Mouse (Mus musculus) liver, embryonic 14.5 days (tissue): Measurements from ENCODE around the gene Bex2. TPM values are rescaled to one million over a fixed set of nuclear protein-coding genes. Genes with fewer than 3 reads are reported as not detected.
"Not testable (repeated sequence)": the region's sequence is repeated elsewhere in the genome, so short reads cannot be mapped to it uniquely, and the experiment has no call there.

Experiments
- ATAC-seq: fragments of 200-750 bp; cut with Nextera tagmentation; 2 replicates; pipeline ENCODE4 v1.8.0; 2017; ENCODE audit warnings: moderate number of reproducible peaks, mild to moderate bottlenecking, moderate library complexity; ENCODE audit not compliant: insufficient read depth
- DNase-seq, 3 experiments: peaks; one replicate each; pipeline ENCODE4 v3.0.0-alpha.2; 2012 to 2013; ENCODE audit warnings: low read depth in 3 of 3, low spot score in 3 of 3
- H3K27ac ChIP-seq: fragments of 300-500 bp; sonication (generic); 2 replicates; pipeline ENCODE4 v1.5.1; 2014; ENCODE audit warnings: moderate library complexity, mild to moderate bottlenecking, control low read depth, inconsistent platforms
- H3K27me3 ChIP-seq: fragments of 300-500 bp; sonication (generic); 2 replicates; pipeline ENCODE4 v1.6.1; 2014; ENCODE audit warnings: mild to moderate bottlenecking, low read length, moderate library complexity; ENCODE audit not compliant: control insufficient read depth, insufficient read depth
- H3K36me3 ChIP-seq: fragments of 300-500 bp; sonication (generic); replicated peaks from 2 replicates; pipeline ENCODE4 v1.6.1; 2014; ENCODE audit warnings: low read depth; ENCODE audit not compliant: control insufficient read depth, insufficient read depth
- H3K4me1 ChIP-seq, 2 experiments: fragments of 200-500 bp in 1 of 2; fragments of 300-500 bp in 1 of 2; sonication (generic) in 1 of 2; replicated peaks; 2 replicates each; pipeline ENCODE4 v1.6.1; 2012 to 2014; ENCODE audit warnings: antibody characterized with exemption in 1 of 2, inconsistent platforms in 1 of 2, low read length in 1 of 2; ENCODE audit not compliant: control insufficient read depth in 2 of 2, insufficient read depth in 2 of 2
- H3K4me2 ChIP-seq: fragments of 300-500 bp; sonication (generic); 2 replicates; pipeline ENCODE4 v1.6.1; 2014; ENCODE audit warnings: low read depth, mild to moderate bottlenecking, control low read depth, moderate library complexity
- H3K4me3 ChIP-seq, 2 experiments: fragments of 200-500 bp in 1 of 2; fragments of 300-500 bp in 1 of 2; sonication (generic) in 1 of 2; 2 replicates each; pipeline ENCODE4 v1.5.1; 2012 to 2014; ENCODE audit warnings: low read depth in 2 of 2, low read length in 2 of 2, mild to moderate bottlenecking in 2 of 2, control low read depth in 1 of 2, inconsistent platforms in 1 of 2, moderate library complexity in 1 of 2; ENCODE audit not compliant: insufficient read depth in 1 of 2
- H3K9ac ChIP-seq: fragments of 300-500 bp; sonication (generic); replicated peaks from 2 replicates; pipeline ENCODE4 v1.6.1; 2014; ENCODE audit warnings: mild to moderate bottlenecking, control low read depth, moderate library complexity
- H3K9me3 ChIP-seq: fragments of 300-500 bp; sonication (generic); 2 replicates; pipeline ENCODE4 v1.6.1; 2016; ENCODE audit warnings: low read length, mixed read lengths; ENCODE audit not compliant: control insufficient read depth
- CTCF ChIP-seq: IDR thresholded peaks from 2 replicates; pipeline ENCODE4 v1.5.1; 2016; ENCODE audit warnings: antibody characterized with exemption, low read depth, control low read depth
- EP300 ChIP-seq: IDR thresholded peaks from 2 replicates; pipeline ENCODE4 v1.6.1; 2016; ENCODE audit warnings: antibody characterized with exemption, low read depth
- WGBS: fragments of 180-500 bp; shearing (Covaris S2); extraction: QIAGEN DNeasy Blood & Tissue Kit; methylation state at CpG from one replicate; pipeline ENCODE4 v1.1.7; 2014; ENCODE audit not compliant: insufficient replicate concordance; 5-methylcytosine and 5-hydroxymethylcytosine counted together
- polyA plus RNA-seq, 2 experiments: library from polyadenylated mRNA; depleted of rRNA in 1 of 2; stranded (reverse) in 1 of 2; unstranded in 1 of 2; fragments of >200 nt; fragmentation: Nextera tagmentation in 1 of 2; extraction: Ambion mirVana in 1 of 2; gene quantifications; 2 replicates each; pipeline versions ENCODE4 v1.2.1 to v1.2.3; 2012 to 2014

Gene Bex2
- polyA plus RNA-seq, 2 experiments = 93.6 to 127 TPM

DNA sequence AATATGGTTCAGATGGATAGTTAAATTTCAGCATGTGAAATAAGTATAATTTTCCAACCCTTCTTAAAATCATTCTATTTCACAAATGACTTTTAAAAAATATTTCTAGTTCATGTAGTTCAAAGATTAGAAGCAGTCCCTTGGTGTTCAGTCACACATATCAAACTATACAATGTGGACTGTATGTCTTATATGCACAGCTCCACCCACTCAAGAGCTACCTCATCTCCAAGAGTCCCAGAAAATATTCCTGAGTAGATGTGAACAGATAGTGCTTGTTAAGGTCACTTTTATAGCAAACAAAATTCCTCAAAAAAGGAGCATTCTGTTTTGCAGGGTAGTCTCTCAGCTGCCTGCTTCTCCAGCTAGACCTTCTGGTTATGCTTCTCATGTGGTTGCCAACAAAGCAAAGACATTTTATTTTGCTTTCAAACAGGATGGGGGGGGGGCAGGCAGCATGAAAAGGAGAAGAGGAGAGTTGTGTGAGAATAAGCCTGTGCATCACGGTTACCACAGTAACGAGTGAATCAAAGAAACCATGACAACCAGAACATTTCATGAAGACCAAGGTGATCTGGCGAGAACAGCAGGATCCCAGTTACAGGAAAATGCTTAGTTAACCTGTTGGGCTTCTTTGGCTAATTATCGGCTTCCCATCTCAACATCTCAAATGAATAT lies 36.1 kb upstream of the Bex2 start:
- no peak for ATAC-seq
- WGBS = 51% methylated on average over 4 of the region's 4 CpGs
- H3K9me3 ChIP-seq = no peaks in the 10 kb centered on the region
- no peaks in the 10 kb centered on the region for H3K36me3 ChIP-seq
- no peak overlapping the region for H3K9ac ChIP-seq
- H3K4me1 ChIP-seq = no peaks in the 10 kb centered on the region
- H3K27ac ChIP-seq = no peak overlapping the region
- TF ChIP-seq EP300 = no peak
- no peak for TF ChIP-seq CTCF
- H3K4me3 ChIP-seq = no peak overlapping the region
- DNase-seq = no peak
- no peak overlapping the region for H3K4me2 ChIP-seq
- H3K27me3 ChIP-seq = no peaks in the 10 kb centered on the region

DNA sequence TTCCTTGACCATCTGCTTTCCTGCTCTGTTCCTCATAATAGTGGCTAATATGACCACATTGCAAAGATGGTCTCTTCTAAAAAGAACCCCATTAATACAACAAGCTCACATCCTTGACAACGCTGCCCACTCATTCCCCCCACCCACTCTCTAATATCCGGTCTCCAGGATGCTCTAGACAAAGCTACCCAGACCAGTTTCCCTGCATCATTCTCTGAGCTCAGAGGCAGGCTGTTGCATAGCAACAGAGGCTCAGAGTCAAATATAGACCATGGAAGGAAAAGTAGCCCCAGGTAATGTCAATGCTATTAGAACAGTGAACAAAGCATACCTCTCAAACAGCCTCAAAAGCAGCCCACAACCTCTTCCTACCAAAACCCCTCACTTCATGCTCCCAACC lies 26.4 kb upstream of the Bex2 start:
- no peaks in the 10 kb centered on the region for H3K4me1 ChIP-seq
- no peaks in the 10 kb centered on the region for H3K36me3 ChIP-seq
- no peak for DNase-seq
- no peak overlapping the region for H3K4me2 ChIP-seq
- H3K9me3 ChIP-seq = no peaks in the 10 kb centered on the region
- ATAC-seq = no peak
- H3K27ac ChIP-seq = no peak overlapping the region
- no peak overlapping the region for H3K9ac ChIP-seq
- no peaks in the 10 kb centered on the region for H3K27me3 ChIP-seq
- no peak for TF ChIP-seq CTCF
- no peak for TF ChIP-seq EP300
- WGBS = 42% methylated on average over 2 of the region's 2 CpGs
- no peak overlapping the region for H3K4me3 ChIP-seq

DNA sequence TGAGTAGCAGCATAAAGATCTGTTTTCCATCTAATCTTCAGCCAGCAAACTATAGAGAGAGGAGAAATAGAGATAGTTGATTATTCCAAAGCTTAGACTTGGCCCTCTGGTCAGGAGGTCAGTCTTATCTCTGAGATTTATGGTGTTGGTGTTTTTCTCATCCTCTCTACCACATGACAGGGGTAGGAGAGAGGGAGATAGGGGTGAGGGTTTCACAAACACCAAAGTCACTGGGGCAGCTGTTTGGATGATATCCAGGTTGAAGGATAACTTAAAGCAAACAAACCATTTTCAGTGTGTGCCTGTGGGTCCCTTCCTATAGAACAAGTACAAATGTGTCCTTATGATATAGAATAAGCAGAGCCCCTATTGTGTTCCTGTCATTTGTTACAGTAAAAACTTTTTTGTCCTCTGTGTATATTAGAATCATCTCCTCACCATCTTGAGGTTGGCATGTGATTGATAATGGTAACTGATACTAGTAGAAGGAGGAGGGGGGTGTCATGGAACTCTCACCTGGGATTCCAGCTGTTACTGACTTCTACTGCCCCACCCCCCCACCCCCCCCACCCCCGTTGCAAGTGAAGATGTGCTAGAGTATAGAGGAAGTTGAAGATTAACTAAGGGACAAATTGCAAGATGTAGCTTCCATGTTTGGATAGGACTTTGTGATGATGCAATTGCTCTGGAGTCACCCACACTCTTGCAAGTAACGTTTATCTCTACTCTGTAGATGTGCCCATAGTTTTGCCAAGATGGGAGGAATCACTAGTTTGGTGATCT lies 24.7 kb upstream of the Bex2 start:
- Histone ChIP-seq H3K4me2 (no peak overlapping the region), H3K36me3 (no peaks in the 10 kb centered on the region), H3K27ac (no peak overlapping the region), H3K4me1 (no peaks in the 10 kb centered on the region), H3K9ac (no peak overlapping the region), H3K27me3 (no peaks in the 10 kb centered on the region), H3K4me3 (no peak overlapping the region), H3K9me3 (no peaks in the 10 kb centered on the region)
- 32% methylated on average over 2 of the region's 2 CpGs for WGBS
- TF ChIP-seq CTCF (no peak), EP300 (no peak)
- peak in 2 of 3 experiments; percentile 5 to 7 for DNase-seq
- ATAC-seq = peak; percentile 59; the same call in 1 of the 2 replicates

DNA sequence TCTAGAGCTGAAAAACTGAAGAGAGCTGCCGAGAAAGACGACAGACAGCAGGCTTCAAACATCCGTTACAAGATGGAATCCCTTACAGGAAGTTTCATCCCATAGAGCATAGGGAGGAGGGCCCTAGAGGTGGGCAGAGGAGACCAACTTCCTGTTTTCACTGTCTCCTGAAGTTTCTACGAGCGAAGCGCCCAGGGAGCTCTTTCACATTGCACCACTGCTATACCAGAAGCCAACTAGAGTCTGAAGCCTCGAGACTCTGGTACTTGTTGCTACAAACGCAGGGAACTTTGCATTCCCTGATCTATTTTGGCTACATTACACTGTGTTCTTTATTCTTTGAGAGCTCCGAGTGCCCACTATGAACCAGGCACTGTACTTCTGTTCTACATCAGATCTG lies 17.1 kb upstream of the Bex2 start, which contains the start of gene Nxf3:
Nxf3 (minus strand) TSS at position 101 of the 400 bp plus-strand sequence.
- H3K4me1 ChIP-seq = no peaks in the 10 kb centered on the region
- H3K9ac ChIP-seq = no peak within 1 kb of the TSS
- H3K9me3 ChIP-seq = no peaks in the 10 kb centered on the region
- DNase-seq (no peak), ATAC-seq (no peak)
- no peaks in the 10 kb centered on the region for H3K36me3 ChIP-seq
- H3K27ac ChIP-seq = no peak within 1 kb of the TSS
- TF ChIP-seq EP300 = no peak
- H3K4me3 ChIP-seq = no peak within 1 kb of the TSS
- no peaks in the 10 kb centered on the region for H3K27me3 ChIP-seq
- H3K4me2 ChIP-seq = no peak within 1 kb of the TSS
- 58% methylated on average over 9 of the region's 9 CpGs for WGBS

DNA sequence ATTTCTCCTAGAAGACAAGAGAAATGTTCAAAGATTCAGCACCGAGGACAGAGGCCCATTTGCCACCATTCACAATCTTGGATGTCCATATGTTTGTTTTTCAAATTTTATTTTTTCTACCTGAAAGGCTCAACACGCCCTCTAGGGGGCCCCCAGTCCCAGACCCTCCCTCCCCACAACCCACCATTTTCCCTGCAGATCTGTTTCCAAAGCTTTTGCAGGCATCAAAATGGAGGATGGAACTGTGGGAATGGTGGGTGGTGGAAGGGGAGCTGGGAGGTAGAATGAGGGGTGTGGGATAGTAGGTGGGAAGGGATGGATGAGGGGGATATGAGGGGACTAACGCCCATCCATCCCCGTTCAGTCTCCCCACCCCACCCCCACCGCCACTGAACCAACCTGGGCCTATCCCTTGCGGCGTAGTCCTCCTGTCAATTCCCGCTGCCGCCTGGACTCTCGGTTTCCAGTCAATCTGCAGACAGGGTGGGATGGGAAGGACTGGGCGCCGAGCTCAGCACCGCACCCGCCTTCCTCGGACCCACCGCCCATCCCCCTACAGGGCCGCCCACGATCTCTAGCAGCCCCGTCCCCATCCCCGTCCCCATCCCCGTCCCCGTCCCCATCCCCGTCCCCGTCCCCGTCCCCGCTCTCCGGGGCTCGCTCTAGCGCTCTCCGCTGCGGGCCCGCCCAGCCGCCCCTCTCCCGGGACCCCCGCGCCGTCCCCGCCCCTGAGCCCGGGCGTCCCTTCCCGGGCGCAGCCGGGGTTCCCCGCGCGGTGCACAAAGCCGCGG lies 640 bp downstream of the Bex2 start:
- not testable (repeated sequence) for H3K27ac ChIP-seq, H3K9ac ChIP-seq, H3K4me2 ChIP-seq, H3K36me3 ChIP-seq, DNase-seq, H3K4me1 ChIP-seq, H3K27me3 ChIP-seq, H3K9me3 ChIP-seq
- H3K4me3 ChIP-seq = peak overlapping the region; percentile 20 to 48
- ATAC-seq = peak; percentile 17; the same call in 1 of the 2 replicates
- 21% methylated on average over 13 of the region's 48 CpGs for WGBS
